Mouse (Mus musculus) CH12.LX (cell line): ENCODE results near the gene Ccdc97. TPM values are rescaled to one million over a fixed set of nuclear protein-coding genes. Genes with fewer than 3 reads are reported as not detected.

ENCODE experiments used
- DNase-seq: peaks from one replicate; pipeline ENCODE4 v3.0.0-alpha.2; 2013; ENCODE audit errors: extremely low read depth
- H3K27ac ChIP-seq: 2 replicates; pipeline ENCODE4 v1.5.1; 2012; ENCODE audit warnings: low read depth, mild to moderate bottlenecking, control low read depth, moderate library complexity; ENCODE audit not compliant: insufficient read depth
- H3K27me3 ChIP-seq: replicated peaks from 2 replicates; pipeline ENCODE3; 2012; ENCODE audit warnings: inconsistent platforms
- H3K36me3 ChIP-seq, 2 experiments: replicated peaks in 1 of 2; 2 replicates each; pipeline versions ENCODE3 to v1.6.1; 2012; ENCODE audit warnings: inconsistent platforms in 1 of 2, low read length in 1 of 2, mild to moderate bottlenecking in 1 of 2, mixed read lengths in 1 of 2, moderate library complexity in 1 of 2; ENCODE audit not compliant: control insufficient read depth in 1 of 2, insufficient read depth in 1 of 2
- H3K4me1 ChIP-seq, 2 experiments: 2 replicates each; pipeline ENCODE4 v1.6.1; 2012; ENCODE audit warnings: inconsistent platforms in 1 of 2, moderate library complexity in 1 of 2; ENCODE audit not compliant: insufficient read depth in 2 of 2, control insufficient read depth in 1 of 2
- H3K4me2 ChIP-seq: 2 replicates; pipeline ENCODE4 v1.6.1; 2012; ENCODE audit warnings: low read depth, mild to moderate bottlenecking, control low read depth; ENCODE audit not compliant: poor library complexity, insufficient read depth, severe bottlenecking
- H3K4me3 ChIP-seq, 3 experiments: fragments of 150-350 bp in 1 of 3; sonication (generic) in 1 of 3; replicated peaks in 1 of 3; 2 replicates each; pipeline versions ENCODE3 to v1.5.1; 2011 to 2012; ENCODE audit warnings: low read depth in 2 of 3, low read length in 2 of 3, mild to moderate bottlenecking in 2 of 3, moderate library complexity in 2 of 3, control low read depth in 1 of 3, improper control_type of control experiment in 1 of 3, inconsistent platforms in 1 of 3, mixed read lengths in 1 of 3; ENCODE audit not compliant: poor library complexity in 1 of 3
- H3K79me2 ChIP-seq: replicated peaks from 2 replicates; pipeline ENCODE4 v1.6.1; 2012; ENCODE audit warnings: mild to moderate bottlenecking, moderate library complexity; ENCODE audit not compliant: control insufficient read depth, poor library complexity, insufficient read depth, severe bottlenecking; ENCODE audit errors: extremely low read depth
- H3K9ac ChIP-seq: 2 replicates; pipeline ENCODE4 v1.6.1; 2012; ENCODE audit warnings: low read depth, mild to moderate bottlenecking, control low read depth, moderate library complexity; ENCODE audit not compliant: insufficient read depth
- H3K9me3 ChIP-seq: replicated peaks from 2 replicates; pipeline ENCODE3; 2012; ENCODE audit warnings: low read length, inconsistent platforms, mixed read lengths
- CHD1 ChIP-seq: IDR thresholded peaks from 2 replicates; pipeline ENCODE4 v1.6.1; 2012; ENCODE audit warnings: low read depth, low read length, improper control_type of control experiment, inconsistent platforms
- CHD2 ChIP-seq: IDR thresholded peaks from 2 replicates; pipeline ENCODE4 v1.6.1; 2011; ENCODE audit warnings: low read length, improper control_type of control experiment
- CTCF ChIP-seq, 2 experiments: IDR thresholded peaks in 1 of 2; conservative IDR thresholded peaks in 1 of 2; 2 replicates each; pipeline ENCODE4 v1.5.1; 2011 to 2012; ENCODE audit warnings: low read depth in 2 of 2, low read length in 2 of 2, improper control_type of control experiment in 1 of 2, inconsistent platforms in 1 of 2, mild to moderate bottlenecking in 1 of 2, moderate library complexity in 1 of 2
- ELF1 ChIP-seq: IDR thresholded peaks from 2 replicates; pipeline ENCODE4 v1.6.1; 2014; ENCODE audit warnings: low read depth, mild to moderate bottlenecking, inconsistent platforms, low read length, improper control_type of control experiment
- ETS1 ChIP-seq: conservative IDR thresholded peaks from 2 replicates; pipeline ENCODE4 v1.6.1; 2012; ENCODE audit warnings: low read depth, mild to moderate bottlenecking, inconsistent platforms, low read length, improper control_type of control experiment, moderate library complexity
- HCFC1 ChIP-seq: IDR thresholded peaks from 2 replicates; pipeline ENCODE4 v1.6.1; 2012; ENCODE audit warnings: low read depth, mild to moderate bottlenecking, inconsistent platforms, low read length, improper control_type of control experiment
- IRF4 ChIP-seq: IDR thresholded peaks from 2 replicates; pipeline ENCODE4 v1.6.1; 2014; ENCODE audit warnings: low read depth, mild to moderate bottlenecking, inconsistent platforms, low read length, improper control_type of control experiment
- JUND ChIP-seq: conservative IDR thresholded peaks from 2 replicates; pipeline ENCODE4 v1.6.1; 2011; ENCODE audit warnings: low read depth, low read length, improper control_type of control experiment
- KAT2A ChIP-seq: IDR thresholded peaks from 2 replicates; pipeline ENCODE4 v1.6.1; 2012; ENCODE audit warnings: low read length, improper control_type of control experiment, inconsistent platforms; ENCODE audit not compliant: insufficient replicate concordance
- MAX ChIP-seq: IDR thresholded peaks from 2 replicates; pipeline ENCODE4 v1.6.1; 2011; ENCODE audit warnings: low read length, improper control_type of control experiment
- MAZ ChIP-seq: IDR thresholded peaks from 2 replicates; pipeline ENCODE4 v1.6.1; 2012; ENCODE audit warnings: low read depth, mild to moderate bottlenecking, inconsistent platforms, low read length, improper control_type of control experiment, moderate library complexity
- MEF2A ChIP-seq: IDR thresholded peaks from 2 replicates; pipeline ENCODE4 v1.6.1; 2014; ENCODE audit warnings: low read depth, mild to moderate bottlenecking, inconsistent platforms, low read length, improper control_type of control experiment, borderline replicate concordance
- MYC ChIP-seq: IDR thresholded peaks from 2 replicates; pipeline ENCODE4 v1.6.1; 2011; ENCODE audit warnings: low read depth, mild to moderate bottlenecking, improper control_type of control experiment, low read length
- NELFE ChIP-seq: IDR thresholded peaks from 2 replicates; pipeline ENCODE4 v1.6.1; 2011; ENCODE audit warnings: low read depth, low read length, improper control_type of control experiment
- NRF1 ChIP-seq: IDR thresholded peaks from 2 replicates; pipeline ENCODE4 v1.6.1; 2014; ENCODE audit warnings: low read depth, mild to moderate bottlenecking, inconsistent platforms, low read length, improper control_type of control experiment, moderate library complexity
- PAX5 ChIP-seq: IDR thresholded peaks from 2 replicates; pipeline ENCODE4 v1.6.1; 2012; ENCODE audit warnings: low read length, inconsistent platforms, mixed read lengths
- POLR2A ChIP-seq: IDR thresholded peaks from 2 replicates; pipeline ENCODE4 v1.6.1; 2011; ENCODE audit warnings: low read depth, mild to moderate bottlenecking, improper control_type of control experiment, low read length
- RAD21 ChIP-seq: IDR thresholded peaks from 2 replicates; pipeline ENCODE4 v1.6.1; 2011; ENCODE audit warnings: low read depth, mild to moderate bottlenecking, low read length, improper control_type of control experiment, moderate library complexity
- SIN3A ChIP-seq: IDR thresholded peaks from 2 replicates; pipeline ENCODE4 v1.6.1; 2012; ENCODE audit warnings: low read length, improper control_type of control experiment, inconsistent platforms
- SMC3 ChIP-seq: IDR thresholded peaks from 2 replicates; pipeline ENCODE4 v1.6.1; 2011; ENCODE audit warnings: low read depth, low read length, improper control_type of control experiment
- TBP ChIP-seq: conservative IDR thresholded peaks from 2 replicates; pipeline ENCODE4 v1.6.1; 2011; ENCODE audit warnings: low read depth, low read length, improper control_type of control experiment
- TCF12 ChIP-seq: IDR thresholded peaks from 2 replicates; pipeline ENCODE4 v1.6.1; 2014; ENCODE audit warnings: low read depth, mild to moderate bottlenecking, inconsistent platforms, low read length, improper control_type of control experiment
- ZC3H11A ChIP-seq: IDR thresholded peaks from 2 replicates; pipeline ENCODE4 v1.6.1; 2012; ENCODE audit warnings: low read depth, mild to moderate bottlenecking, inconsistent platforms, low read length, improper control_type of control experiment
- ZMIZ1 ChIP-seq: IDR thresholded peaks from 2 replicates; pipeline ENCODE4 v1.6.1; 2012; ENCODE audit warnings: low read depth, mild to moderate bottlenecking, inconsistent platforms, low read length, improper control_type of control experiment
- dilution Hi-C: fragments of 300-500 bp; cut with MboI; formaldehyde crosslinking; loops from 2 replicates; pipeline ENCODE4 v1.14.3; 2020; ENCODE audit warnings: low sequenced_read_pairs; ENCODE audit not compliant: extremely low pct_unique_long_range_greater_than_20kb, extremely low pct_ligation_motif_present
- in situ Hi-C: fragments of 300-500 bp; cut with MboI; formaldehyde crosslinking; loops from 3 replicates; pipeline ENCODE4 v1.14.3; 2019; ENCODE audit warnings: low sequenced_read_pairs, low pct_ligation_motif_present, low pct_unique_long_range_greater_than_20kb, mixed read lengths
- polyA plus RNA-seq: library from polyadenylated mRNA; unstranded; fragments of >175 nt; gene quantifications from 2 replicates; pipeline ENCODE4 v1.2.1, GENCODE M21; 2012; ENCODE audit warnings: low read depth; ENCODE audit not compliant: insufficient read length
- total RNA-seq, 2 experiments: library from RNA; depleted of rRNA; stranded (reverse); fragments of 300-350 nt in 1 of 2; fragments of >200 nt in 1 of 2; gene quantifications; 2 replicates each; pipeline ENCODE4 v1.2.3; 2012 to 2014

Ccdc97 gene
- total and polyA plus RNA-seq, 3 experiments = 5.7 to 44.8 (median 14.1) TPM

GRCm38 (mm10) chr7:25720760-25721159 is 1.9 kb upstream of the Ccdc97 start:
- dilution Hi-C loops = no loop called here
- TF ChIP-seq JUND (no peak), NELFE (no peak), TCF12 (no peak), ZC3H11A (no peak), MEF2A (no peak), CHD2 (no peak), IRF4 (no peak), NRF1 (no peak), ZMIZ1 (no peak), PAX5 (no peak), SIN3A (no peak), HCFC1 (no peak)
- Histone ChIP-seq H3K36me3 (peaks cover 53 to 72% of the 10 kb centered on the region in 2 experiments), H3K4me3 (no peak overlapping the region), H3K79me2 (peaks cover 15% of the 10 kb centered on the region), H3K27me3 (no peaks in the 10 kb centered on the region), H3K4me2 (no peak overlapping the region), H3K9me3 (no peaks in the 10 kb centered on the region), H3K4me1 (peaks cover 3 to 27% of the 10 kb centered on the region in 2 experiments; a peak in 3 of 4 replicates), H3K27ac (no peak overlapping the region), H3K9ac (no peak overlapping the region)
- in situ Hi-C loops = no loop called here
- DNase-seq = no peak

DNA sequence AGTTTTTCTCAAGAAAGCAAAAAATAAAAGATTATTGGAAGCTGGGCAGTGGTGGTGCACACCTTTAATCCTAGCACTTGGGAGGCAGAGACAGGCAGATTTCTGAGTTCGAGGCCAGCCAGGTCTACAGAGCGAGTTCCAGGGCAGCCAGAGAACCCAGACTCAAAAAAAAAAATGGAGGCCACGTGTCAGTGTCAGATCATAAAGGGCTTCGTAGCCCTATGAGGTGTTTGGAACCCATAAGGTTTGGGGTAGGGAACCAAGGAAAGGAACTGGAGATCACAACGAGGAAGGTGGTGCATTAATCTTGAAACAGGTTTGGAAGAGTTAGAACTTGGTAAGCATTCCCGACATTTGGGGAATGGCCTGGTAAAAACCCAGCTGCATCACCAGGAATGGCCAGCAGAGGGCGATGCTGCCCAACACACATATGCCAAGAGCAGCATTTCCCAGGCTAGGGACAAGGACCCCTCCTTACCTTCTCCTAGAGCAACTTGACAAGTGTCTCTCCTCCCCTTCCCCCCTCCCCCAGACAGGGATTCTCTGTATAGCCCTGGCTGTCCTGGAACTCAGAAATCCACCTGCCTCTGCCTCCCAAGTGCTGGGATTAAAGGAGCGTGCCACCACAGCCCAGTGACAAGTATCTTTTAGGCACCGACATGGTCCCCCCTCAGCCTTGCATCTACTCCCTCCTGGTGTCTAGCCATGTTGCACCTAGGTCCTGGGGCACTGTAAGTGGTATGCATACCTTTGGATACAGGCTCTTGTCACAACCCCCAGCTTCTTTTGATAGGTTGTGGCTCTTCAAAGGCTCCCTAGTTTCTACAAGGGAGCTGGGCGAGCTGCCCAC is 1.1 kb upstream of the Ccdc97 start:
- TF ChIP-seq MAX = no peak
- no peak for TF ChIP-seq ETS1
- TF ChIP-seq MAZ = no peak
- no peak for TF ChIP-seq PAX5
- TF ChIP-seq SMC3 = peak; percentile 42
- peak; percentile 72 to 96 for TF ChIP-seq CTCF (conservative IDR thresholded peaks at IDR 0.05 in 1 of 2, IDR thresholded peaks at IDR 0.05 in 1 of 2; ENCODE audit: low read depth in 2 of 2, low read length in 2 of 2)
- TF ChIP-seq RAD21 = peak; percentile 44
- 0 out of 2 replicates have a peak, but pooled peaks have one; percentile 26 for TF ChIP-seq ZMIZ1
- no peak for TF ChIP-seq MYC
- TF ChIP-seq KAT2A = no peak
- no peak for TF ChIP-seq TCF12
- no peak for TF ChIP-seq ELF1
- TF ChIP-seq HCFC1 = no peak
- no peak for TF ChIP-seq CHD1
- no peak for TF ChIP-seq TBP
- TF ChIP-seq POLR2A = no peak
- no peak for TF ChIP-seq NELFE
- TF ChIP-seq SIN3A = no peak
- peaks cover 15% of the 10 kb centered on the region for H3K79me2 ChIP-seq
- H3K4me3 ChIP-seq = no peak overlapping the region
- H3K36me3 ChIP-seq = peaks cover 54 to 72% of the 10 kb centered on the region in 2 experiments
- in situ Hi-C loops = loop anchor here (5.0 kb wide), 1 partner anchor 32 kb away; the partner anchor contains the start of gene Hnrnpul1
- no peaks in the 10 kb centered on the region for H3K27me3 ChIP-seq
- no peaks in the 10 kb centered on the region for H3K9me3 ChIP-seq
- peak overlapping the region; percentile 78; the same call in 1 of the 2 replicates for H3K4me2 ChIP-seq
- peak; percentile 54 for DNase-seq
- peak overlapping the region; percentile 47; the same call in 1 of the 2 replicates for H3K27ac ChIP-seq
- H3K4me1 ChIP-seq = peaks cover 3 to 27% of the 10 kb centered on the region in 2 experiments; a peak in 3 of 4 replicates
- dilution Hi-C loops = no loop called here
- H3K9ac ChIP-seq = 0 out of 2 replicates have a peak overlapping the region, but pooled peaks have one; percentile 34
